Mouse (Mus musculus): Measurements from ENCODE around the gene Olfr1198.

DNA sequence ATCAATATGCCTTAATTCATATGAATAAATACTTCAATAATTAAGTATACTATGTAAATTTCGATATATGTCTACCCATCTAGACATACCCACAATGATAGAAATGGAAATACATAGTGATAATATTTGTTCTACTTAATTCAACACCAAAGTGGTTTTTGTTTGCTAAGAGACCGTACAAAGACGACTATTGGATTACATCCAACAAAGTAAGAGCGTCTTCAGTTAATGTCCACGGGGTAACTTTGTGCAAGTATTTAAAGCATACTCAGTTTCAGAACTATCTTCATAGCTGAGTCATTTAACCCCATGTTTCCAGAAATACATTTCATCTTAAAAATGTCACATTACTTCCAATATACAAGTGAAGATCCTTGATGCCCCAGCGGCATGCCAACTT is 41.6 kb upstream of the Olfr1198 start, which contains the start of gene Olfr1201:
- TF ChIP-seq CTCF (IDR thresholded peaks at IDR 0.05; ENCODE audit: borderline replicate concordance, insufficient read depth, low read depth, low read length) (no peak), POLR2A (IDR thresholded peaks at IDR 0.05; ENCODE audit: borderline replicate concordance, insufficient read depth, low read length) (no peak)

All from cerebellum, adult 2 months (tissue).